In genomic region chr8:83181851-83182482, GRCm38 (mm10) we compare ENCODE assay signal across 21 mouse cellular contexts. TPM values are rescaled to one million over a fixed set of nuclear protein-coding genes. Genes with fewer than 3 reads are reported as not detected.
DNase-seq lines count a peak whose midpoint lies in the region; ATAC-seq and TF ChIP-seq lines count a peak whose summit lies in the region.
"Had no signal": no experiment of that assay in that cellular context is flagged by ENCODE, and none has a peak within 500 bp of the region (broad histone marks: within the 10 kb centered on the region; RNA-seq: fewer than 3 reads in every experiment).

No protein-coding gene starts in this region.

- no peak overlapping the region for H3K9ac ChIP-seq in hindbrain, embryonic 11.5 days (ENCODE audit: low read depth, low read length)
- no peak overlapping the region for H3K9ac ChIP-seq in hindbrain, embryonic 16.5 days (ENCODE audit: low read depth, low read length)
- H3K9ac ChIP-seq in lung, postnatal 0 days (replicated peaks; ENCODE audit: low read depth): no peak overlapping the region
- no peak overlapping the region for H3K9ac ChIP-seq in embryonic facial prominence, embryonic 14.5 days (ENCODE audit: low read depth, low read length)
- H3K9ac ChIP-seq in hindbrain, embryonic 14.5 days: no peak overlapping the region
- H3K9ac ChIP-seq in liver, embryonic 11.5 days (ENCODE audit: low read depth, low read length): no peak overlapping the region
- H3K9ac ChIP-seq: forebrain, embryonic 15.5 days; limb, embryonic 12.5 days; liver, embryonic 12.5 days had no signal

- no peak overlapping the region for H3K4me2 ChIP-seq in hindbrain, embryonic 11.5 days (replicated peaks; ENCODE audit: low read depth, low read length)
- no peak overlapping the region for H3K4me2 ChIP-seq in hindbrain, embryonic 16.5 days (ENCODE audit: low read length)
- no peak overlapping the region for H3K4me2 ChIP-seq in lung, postnatal 0 days (replicated peaks; ENCODE audit: low read depth, low read length)
- no peak overlapping the region for H3K4me2 ChIP-seq in embryonic facial prominence, embryonic 14.5 days (ENCODE audit: low read depth, low read length)
- H3K4me2 ChIP-seq in hindbrain, embryonic 14.5 days (replicated peaks): no peak overlapping the region
- no peak overlapping the region for H3K4me2 ChIP-seq in liver, embryonic 11.5 days
- H3K4me2 ChIP-seq: forebrain, embryonic 15.5 days; limb, embryonic 12.5 days; liver, embryonic 12.5 days had no signal

- no peaks in the 10 kb centered on the region for H3K27me3 ChIP-seq in hindbrain, embryonic 11.5 days (ENCODE audit: control insufficient read depth, insufficient read depth, low read length)
- no peaks in the 10 kb centered on the region for H3K27me3 ChIP-seq in hindbrain, embryonic 16.5 days (replicated peaks; ENCODE audit: control insufficient read depth, insufficient read depth, low read length)
- H3K27me3 ChIP-seq in lung, postnatal 0 days (replicated peaks; ENCODE audit: insufficient read depth, low read length): no peaks in the 10 kb centered on the region
- H3K27me3 ChIP-seq in embryonic facial prominence, embryonic 14.5 days (replicated peaks; ENCODE audit: control insufficient read depth, insufficient read depth, low read length): no peaks in the 10 kb centered on the region
- no peaks in the 10 kb centered on the region for H3K27me3 ChIP-seq in hindbrain, embryonic 14.5 days (ENCODE audit: control insufficient read depth, insufficient read depth, low read length)
- H3K27me3 ChIP-seq in liver, embryonic 11.5 days (replicated peaks; ENCODE audit: control insufficient read depth, insufficient read depth, low read length): no peaks in the 10 kb centered on the region
- H3K27me3 ChIP-seq: forebrain, embryonic 15.5 days; limb, embryonic 12.5 days had no signal

- no peak for TF ChIP-seq CTCF in lung, postnatal 0 days (IDR thresholded peaks at IDR 0.05)

- DNase-seq in hindbrain, embryonic 11.5 days (ENCODE audit: low spot score): no peak
- peak; percentile 50 for DNase-seq in lung, postnatal 0 days (ENCODE audit: low spot score)
- no peak for DNase-seq in lung, postnatal 4 days
- peak; percentile 60 for DNase-seq in embryonic facial prominence, embryonic 14.5 days (ENCODE audit: low spot score)
- no peak for DNase-seq in hindbrain, embryonic 14.5 days (ENCODE audit: low spot score)
- no peak for DNase-seq in liver, embryonic 11.5 days (ENCODE audit: low spot score)
- DNase-seq in layer of hippocampus, postnatal 14 days (ENCODE audit: low spot score in 2 of 2): no peak
- DNase-seq: adrenal gland, postnatal 14 days; cerebellum, adult 2 months; cerebellum, postnatal 25 days; kidney, adult 18-20 months; lung, adult 18-20 months; retina, postnatal 1 day; right cerebral cortex, postnatal 4 days had no signal

- no peaks in the 10 kb centered on the region for H3K9me3 ChIP-seq in hindbrain, embryonic 11.5 days (ENCODE audit: control insufficient read depth, low read length)
- H3K9me3 ChIP-seq in hindbrain, embryonic 16.5 days (ENCODE audit: control insufficient read depth, low read length): no peaks in the 10 kb centered on the region
- no peaks in the 10 kb centered on the region for H3K9me3 ChIP-seq in lung, postnatal 0 days (ENCODE audit: low read length)
- no peaks in the 10 kb centered on the region for H3K9me3 ChIP-seq in embryonic facial prominence, embryonic 14.5 days (ENCODE audit: control insufficient read depth, low read length)
- no peaks in the 10 kb centered on the region for H3K9me3 ChIP-seq in hindbrain, embryonic 14.5 days (ENCODE audit: control insufficient read depth, low read length)
- no peaks in the 10 kb centered on the region for H3K9me3 ChIP-seq in liver, embryonic 11.5 days (ENCODE audit: control insufficient read depth, low read length)
- H3K9me3 ChIP-seq: forebrain, embryonic 15.5 days; limb, embryonic 12.5 days; liver, embryonic 12.5 days had no signal

- H3K4me1 ChIP-seq in hindbrain, embryonic 11.5 days (replicated peaks; ENCODE audit: control insufficient read depth, insufficient read depth, low read length): peaks cover 4% of the 10 kb centered on the region; the same call in 1 of the 2 replicates
- peaks cover 11% of the 10 kb centered on the region for H3K4me1 ChIP-seq in hindbrain, embryonic 16.5 days (ENCODE audit: control insufficient read depth, insufficient read depth, low read depth, low read length)
- peaks cover 11% of the 10 kb centered on the region for H3K4me1 ChIP-seq in lung, postnatal 0 days (ENCODE audit: insufficient read depth, low read depth, low read length)
- H3K4me1 ChIP-seq in embryonic facial prominence, embryonic 14.5 days (ENCODE audit: control insufficient read depth, insufficient read depth, low read length): peaks cover 17% of the 10 kb centered on the region; the same call in 1 of the 2 replicates
- peaks cover 36% of the 10 kb centered on the region for H3K4me1 ChIP-seq in hindbrain, embryonic 14.5 days (replicated peaks; ENCODE audit: control insufficient read depth, insufficient read depth, low read length)
- peaks cover 14% of the 10 kb centered on the region for H3K4me1 ChIP-seq in liver, embryonic 11.5 days (replicated peaks; ENCODE audit: control insufficient read depth, insufficient read depth, low read length)

- 85% methylated on average over 6 of the region's 6 CpGs for whole genome bisulfite sequencing in hindbrain, embryonic 11.5 days
- 69% methylated on average over 6 of the region's 6 CpGs for WGBS in hindbrain, embryonic 16.5 days
- 53% methylated on average over 6 of the region's 6 CpGs for WGBS in lung, postnatal 0 days
- WGBS in embryonic facial prominence, embryonic 14.5 days: 59% methylated on average over 6 of the region's 6 CpGs
- 79% methylated on average over 6 of the region's 6 CpGs for WGBS in hindbrain, embryonic 14.5 days
- 78% methylated on average over 6 of the region's 6 CpGs for WGBS in liver, embryonic 11.5 days

- H3K4me3 ChIP-seq in hindbrain, embryonic 11.5 days (ENCODE audit: low read depth, low read length): no peak overlapping the region
- no peak overlapping the region for H3K4me3 ChIP-seq in hindbrain, embryonic 16.5 days (ENCODE audit: low read length)
- H3K4me3 ChIP-seq in lung, postnatal 0 days (ENCODE audit: low read depth, low read length): no peak overlapping the region
- no peak overlapping the region for H3K4me3 ChIP-seq in embryonic facial prominence, embryonic 14.5 days (ENCODE audit: low read depth, low read length)
- no peak overlapping the region for H3K4me3 ChIP-seq in hindbrain, embryonic 14.5 days (replicated peaks; ENCODE audit: low read length)
- H3K4me3 ChIP-seq in liver, embryonic 11.5 days (ENCODE audit: low read depth, low read length): no peak overlapping the region
- H3K4me3 ChIP-seq: forebrain, embryonic 15.5 days; limb, embryonic 12.5 days; liver, embryonic 12.5 days had no signal

- ATAC-seq in hindbrain, embryonic 11.5 days (ENCODE audit: low FRiP score): no peak
- no peak for ATAC-seq in hindbrain, embryonic 16.5 days
- peak; percentile 22; the same call in 1 of the 2 replicates for ATAC-seq in lung, postnatal 0 days
- ATAC-seq in embryonic facial prominence, embryonic 14.5 days (ENCODE audit: low read depth): peak; percentile 27; the same call in 1 of the 2 replicates
- no peak for ATAC-seq in hindbrain, embryonic 14.5 days (ENCODE audit: low FRiP score)
- no peak for ATAC-seq in liver, embryonic 11.5 days (replicated peaks; ENCODE audit: low FRiP score)
- ATAC-seq: CD4-positive, CD25-positive, alpha-beta regulatory T cell, adult 4 months; forebrain, embryonic 15.5 days; liver, embryonic 12.5 days had no signal

- H3K36me3 ChIP-seq in hindbrain, embryonic 11.5 days (ENCODE audit: control insufficient read depth, insufficient read depth, low read length): no peaks in the 10 kb centered on the region
- no peaks in the 10 kb centered on the region for H3K36me3 ChIP-seq in hindbrain, embryonic 16.5 days (ENCODE audit: control insufficient read depth, insufficient read depth, low read length)
- no peaks in the 10 kb centered on the region for H3K36me3 ChIP-seq in lung, postnatal 0 days (ENCODE audit: insufficient read depth, low read length)
- no peaks in the 10 kb centered on the region for H3K36me3 ChIP-seq in embryonic facial prominence, embryonic 14.5 days (ENCODE audit: control insufficient read depth, insufficient read depth, low read length)
- no peaks in the 10 kb centered on the region for H3K36me3 ChIP-seq in hindbrain, embryonic 14.5 days (replicated peaks; ENCODE audit: control insufficient read depth, insufficient read depth)
- H3K36me3 ChIP-seq in liver, embryonic 11.5 days (ENCODE audit: control insufficient read depth, insufficient read depth, low read length): no peaks in the 10 kb centered on the region
- H3K36me3 ChIP-seq: forebrain, embryonic 15.5 days; limb, embryonic 12.5 days; liver, embryonic 12.5 days had no signal

- 0 out of 2 replicates have a peak overlapping the region, but pooled peaks have one; percentile 14 for H3K27ac ChIP-seq in hindbrain, embryonic 11.5 days (ENCODE audit: low read depth, low read length)
- H3K27ac ChIP-seq in hindbrain, embryonic 16.5 days (ENCODE audit: low read depth, low read length): no peak overlapping the region
- H3K27ac ChIP-seq in lung, postnatal 0 days (ENCODE audit: low read length): peak overlapping the region; percentile 14; the same call in 1 of the 2 replicates
- H3K27ac ChIP-seq in embryonic facial prominence, embryonic 14.5 days (replicated peaks; ENCODE audit: low read depth, low read length): no peak overlapping the region
- peak overlapping the region; percentile 67; the same call in 1 of the 2 replicates for H3K27ac ChIP-seq in hindbrain, embryonic 14.5 days
- H3K27ac ChIP-seq in liver, embryonic 11.5 days (ENCODE audit: low read depth, low read length): no peak overlapping the region
- H3K27ac ChIP-seq: kidney, postnatal 0 days; limb, embryonic 12.5 days; liver, embryonic 12.5 days had no signal

- TF ChIP-seq EP300 in lung, postnatal 0 days (IDR thresholded peaks at IDR 0.05): no peak; the same call in 1 of the 2 replicates

RNA-seq across cellular contexts. Expression of gene Gm10645, which starts 16.0 kb away (rescaled TPM):
- 6.3 and 8.5 TPM in 2 replicates for polyA plus RNA-seq in hindbrain, embryonic 11.5 days (2014; fragmentation: Nextera tagmentation; extraction: Ambion mirVana)
- 6.9 and 7.2 TPM in 2 replicates for polyA plus RNA-seq in hindbrain, embryonic 16.5 days (2015; fragmentation: Nextera tagmentation; extraction: Ambion mirVana)
- 1.0 and 1.4 TPM in 2 replicates for polyA plus RNA-seq in lung, postnatal 0 days (2015; fragmentation: Nextera tagmentation; extraction: Ambion mirVana)
- 1.3 and 1.4 TPM in 2 replicates for polyA plus RNA-seq in embryonic facial prominence, embryonic 14.5 days (2014; fragmentation: Nextera tagmentation; extraction: Ambion mirVana)
- polyA plus RNA-seq in hindbrain, embryonic 14.5 days (2014; fragmentation: Nextera tagmentation; extraction: Ambion mirVana): 10.3 and 12.9 TPM in 2 replicates
- 0.38 and 0.86 TPM in 2 replicates for polyA plus RNA-seq in liver, embryonic 11.5 days (2014; fragmentation: Nextera tagmentation; extraction: Ambion mirVana)
- total RNA-seq in layer of hippocampus, postnatal 14 days (2021): 1 to 10 TPM; 1.2 to 1.3 TPM
- total RNA-seq: adrenal gland, postnatal 14 days; gastrocnemius, adult 8-10 months had no signal
- polyA plus RNA-seq: CD4-positive, CD25-positive, alpha-beta regulatory T cell, adult 4 months had no signal

RNA-seq across cellular contexts. Expression of gene Tbc1d9, which starts 16.8 kb away (rescaled TPM):
- 12.8 and 14.8 TPM in 2 replicates for polyA plus RNA-seq in hindbrain, embryonic 11.5 days (2014; fragmentation: Nextera tagmentation; extraction: Ambion mirVana)
- polyA plus RNA-seq in hindbrain, embryonic 16.5 days (2015; fragmentation: Nextera tagmentation; extraction: Ambion mirVana): 16.2 and 16.5 TPM in 2 replicates
- 1.8 TPM in 2 replicates for polyA plus RNA-seq in lung, postnatal 0 days (2015; fragmentation: Nextera tagmentation; extraction: Ambion mirVana)
- polyA plus RNA-seq in embryonic facial prominence, embryonic 14.5 days (2014; fragmentation: Nextera tagmentation; extraction: Ambion mirVana): 2.4 and 2.8 TPM in 2 replicates
- 23.0 and 26.3 TPM in 2 replicates for polyA plus RNA-seq in hindbrain, embryonic 14.5 days (2014; fragmentation: Nextera tagmentation; extraction: Ambion mirVana)
- polyA plus RNA-seq in liver, embryonic 11.5 days (2014; fragmentation: Nextera tagmentation; extraction: Ambion mirVana): 0.86 and 1.3 TPM in 2 replicates
- 10 to 100 TPM; 81.2 to 87.7 TPM for total RNA-seq in layer of hippocampus, postnatal 14 days (2021)

Comparison
In these comparisons a context has a peak if more than half of its experiments do, and no peak if none do; other contexts are left out.
1. DNase-seq: peak in lung, postnatal 0 days (single experiment) and embryonic facial prominence, embryonic 14.5 days (single experiment); none in hindbrain, embryonic 11.5 days (single experiment), lung, postnatal 4 days (0 of 2), hindbrain, embryonic 14.5 days (single experiment), liver, embryonic 11.5 days (single experiment) and layer of hippocampus, postnatal 14 days (0 of 2).
2. H3K27ac ChIP-seq: peak in hindbrain, embryonic 11.5 days (single experiment), lung, postnatal 0 days (single experiment) and hindbrain, embryonic 14.5 days (single experiment); none in hindbrain, embryonic 16.5 days (single experiment), embryonic facial prominence, embryonic 14.5 days (single experiment) and liver, embryonic 11.5 days (single experiment).
3. ATAC-seq: peak in lung, postnatal 0 days (single experiment) and embryonic facial prominence, embryonic 14.5 days (single experiment); none in hindbrain, embryonic 11.5 days (single experiment), hindbrain, embryonic 16.5 days (single experiment), hindbrain, embryonic 14.5 days (single experiment) and liver, embryonic 11.5 days (single experiment).